Mouse (Mus musculus) myocyte (in vitro differentiated cells): ENCODE measurements at regions not wholly inside any gene's neighbourhood (a gene's known extent, or its start where the extent isn't known, plus 50 kb on each side); places are given as distances from the start of the nearest gene placed in this dataset.

ENCODE experiments used
- E2F4 ChIP-seq: IDR thresholded peaks from one replicate; pipeline ENCODE4 v1.6.1; 2011; ENCODE audit warnings: mild to moderate bottlenecking, control low read depth, moderate library complexity; ENCODE audit not compliant: insufficient read depth
- MAX ChIP-seq: IDR thresholded peaks from one replicate; pipeline ENCODE4 v1.6.1; 2011; ENCODE audit warnings: low read depth, mild to moderate bottlenecking, control low read depth
- MYOD1 ChIP-seq, 3 experiments: IDR thresholded peaks; one replicate each; pipeline ENCODE4 v1.6.1; 2011; ENCODE audit warnings: control low read depth in 2 of 3, low read depth in 2 of 3, mild to moderate bottlenecking in 2 of 3, moderate library complexity in 1 of 3; ENCODE audit not compliant: insufficient read length in 2 of 3, control insufficient read depth in 1 of 3
- MYOG ChIP-seq, 3 experiments: IDR thresholded peaks; one replicate each; pipeline ENCODE4 v1.6.1; 2011; ENCODE audit warnings: control low read depth in 2 of 3, low read depth in 2 of 3, mild to moderate bottlenecking in 2 of 3; ENCODE audit not compliant: insufficient read length in 2 of 3, control insufficient read depth in 1 of 3, insufficient read depth in 1 of 3
- POLR2A ChIP-seq: IDR thresholded peaks from one replicate; pipeline ENCODE4 v1.6.1; 2011; ENCODE audit warnings: low read depth, mild to moderate bottlenecking, control low read depth, moderate library complexity; ENCODE audit not compliant: insufficient read length
- POLR2AphosphoS2 ChIP-seq: IDR thresholded peaks from one replicate; pipeline ENCODE4 v1.6.1; 2011; ENCODE audit warnings: low read depth, control low read depth; ENCODE audit not compliant: insufficient read length
- SRF ChIP-seq: IDR thresholded peaks from one replicate; pipeline ENCODE4 v1.6.1; 2011; ENCODE audit warnings: low read depth; ENCODE audit not compliant: control insufficient read depth, insufficient read length

GRCm38 (mm10) chr4:124302950-124303349, 307.7 kb downstream of the 3100002H09Rik start:
- TF ChIP-seq POLR2A: no peak
- no peak for TF ChIP-seq POLR2AphosphoS2
- no peak for TF ChIP-seq MYOG (IDR thresholded peaks at IDR 0.05; ENCODE audit: control insufficient read depth in 1 of 3, insufficient read depth in 1 of 3, insufficient read length in 2 of 3, low read depth in 2 of 3)
- no peak for TF ChIP-seq MAX
- TF ChIP-seq MYOD1 (IDR thresholded peaks at IDR 0.05; ENCODE audit: control insufficient read depth in 1 of 3, insufficient read length in 2 of 3, low read depth in 2 of 3): no peak
- no peak for TF ChIP-seq E2F4
- TF ChIP-seq SRF: no peak
